ENCODE assay signal across 30 mouse cellular contexts in the genomic region with DNA sequence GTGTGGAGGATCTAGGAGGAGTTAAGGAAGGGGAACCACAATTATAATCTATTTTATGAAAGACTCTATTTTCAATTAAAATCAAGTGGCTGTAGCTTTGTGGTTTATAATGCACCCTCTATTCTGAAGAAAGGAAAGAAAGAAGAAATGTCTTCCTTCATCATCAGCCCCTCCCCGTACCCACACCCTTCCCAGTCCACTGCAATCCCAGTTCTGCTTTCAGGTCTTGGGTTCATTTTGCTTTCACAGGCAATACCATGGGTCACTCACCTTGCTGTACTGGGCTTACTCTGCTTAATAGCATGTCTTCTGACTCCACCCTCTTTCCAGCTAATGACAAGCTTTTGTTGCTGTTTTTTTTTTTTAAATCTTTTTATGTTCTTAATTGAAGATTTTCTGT. TPM values are rescaled to one million over a fixed set of nuclear protein-coding genes. Genes with fewer than 3 reads are reported as not detected.
"Had no signal": no experiment of that assay in that cellular context is flagged by ENCODE, and none has a peak within 500 bp of the region (broad histone marks: within the 10 kb centered on the region; RNA-seq: fewer than 3 reads in every experiment).

No protein-coding gene starts in this region.

- H3K27ac ChIP-seq: embryonic facial prominence, embryonic 10.5 days; embryonic facial prominence, embryonic 12.5 days; embryonic facial prominence, embryonic 13.5 days; embryonic facial prominence, embryonic 15.5 days; forebrain, embryonic 10.5 days; forebrain, embryonic 12.5 days; forebrain, embryonic 13.5 days; forebrain, embryonic 15.5 days; gastrocnemius, adult 2 months; heart, adult 2 months had no signal

- H3K36me3 ChIP-seq: embryonic facial prominence, embryonic 10.5 days; embryonic facial prominence, embryonic 12.5 days; embryonic facial prominence, embryonic 13.5 days; embryonic facial prominence, embryonic 15.5 days; forebrain, embryonic 10.5 days; forebrain, embryonic 12.5 days; forebrain, embryonic 15.5 days had no signal

- H3K9ac ChIP-seq: embryonic facial prominence, embryonic 12.5 days; embryonic facial prominence, embryonic 13.5 days; embryonic facial prominence, embryonic 15.5 days; forebrain, embryonic 12.5 days; forebrain, embryonic 13.5 days; forebrain, embryonic 15.5 days; forebrain, postnatal 0 days had no signal

- H3K4me2 ChIP-seq: embryonic facial prominence, embryonic 12.5 days; embryonic facial prominence, embryonic 13.5 days; embryonic facial prominence, embryonic 15.5 days; forebrain, embryonic 12.5 days; forebrain, embryonic 13.5 days; forebrain, embryonic 15.5 days had no signal

- ATAC-seq: forebrain, embryonic 13.5 days; forebrain, embryonic 14.5 days; forebrain, embryonic 15.5 days; forebrain, embryonic 16.5 days; forebrain, postnatal 0 days had no signal

- DNase-seq: cerebellum, adult 2 months; cerebellum, adult 8-10 months; cerebellum, adult 9-10 months; cerebellum, adult 9-11 months; cerebellum, postnatal 14 days; cerebellum, postnatal 25 days; cerebellum, postnatal 36 days; embryo, embryonic 11 days; forebrain, postnatal 0 days; gastrocnemius, adult 2 months; gastrocnemius, postnatal 10 days; gastrocnemius, postnatal 14 days; gastrocnemius, postnatal 25 days; gastrocnemius, postnatal 36 days; heart, adult 18-20 months; heart, adult 2 months had no signal

- H3K4me3 ChIP-seq: embryonic facial prominence, embryonic 10.5 days; embryonic facial prominence, embryonic 12.5 days; embryonic facial prominence, embryonic 13.5 days; embryonic facial prominence, embryonic 15.5 days; erythroblast, embryonic 14.5 days; forebrain, embryonic 10.5 days; forebrain, embryonic 12.5 days; forebrain, embryonic 13.5 days; forebrain, embryonic 15.5 days; gastrocnemius, adult 2 months; heart, adult 2 months had no signal

- H3K9me3 ChIP-seq: embryonic facial prominence, embryonic 10.5 days; embryonic facial prominence, embryonic 12.5 days; embryonic facial prominence, embryonic 13.5 days; embryonic facial prominence, embryonic 15.5 days; forebrain, embryonic 10.5 days; forebrain, embryonic 12.5 days; forebrain, embryonic 13.5 days; forebrain, embryonic 15.5 days had no signal

- H3K27me3 ChIP-seq: embryonic facial prominence, embryonic 12.5 days; embryonic facial prominence, embryonic 13.5 days; embryonic facial prominence, embryonic 15.5 days; forebrain, embryonic 12.5 days; forebrain, embryonic 13.5 days; forebrain, embryonic 15.5 days had no signal

- H3K4me1 ChIP-seq: embryonic facial prominence, embryonic 10.5 days; embryonic facial prominence, embryonic 12.5 days; embryonic facial prominence, embryonic 13.5 days; embryonic facial prominence, embryonic 15.5 days; forebrain, embryonic 10.5 days; forebrain, embryonic 12.5 days; forebrain, embryonic 13.5 days; forebrain, embryonic 15.5 days had no signal

RNA-seq across cellular contexts. Expression of a gene that starts 21.4 kb away (rescaled TPM):
- polyA plus RNA-seq: erythroblast, embryonic 14.5 days had no signal

RNA-seq across cellular contexts. Expression of a gene that starts 24.6 kb away (rescaled TPM):
- total RNA-seq: forebrain, postnatal 0 days; gastrocnemius, adult 18-20 months; gastrocnemius, adult 2 months; gastrocnemius, adult 8-10 months; gastrocnemius, postnatal 10 days; gastrocnemius, postnatal 14 days; gastrocnemius, postnatal 25 days; gastrocnemius, postnatal 36 days; heart, adult 18-20 months; heart, adult 2 months had no signal
- polyA plus RNA-seq: embryonic facial prominence, embryonic 10.5 days; embryonic facial prominence, embryonic 11.5 days; embryonic facial prominence, embryonic 12.5 days; embryonic facial prominence, embryonic 13.5 days; erythroblast, embryonic 14.5 days; forebrain, embryonic 13.5 days; forebrain, embryonic 14.5 days; forebrain, embryonic 15.5 days; forebrain, embryonic 16.5 days had no signal
